Mouse (Mus musculus) liver, embryonic 13.5 days (tissue): Measurements from ENCODE around the gene Prss44. TPM values are rescaled to one million over a fixed set of nuclear protein-coding genes. Genes with fewer than 3 reads are reported as not detected.

Experiments
- ATAC-seq: fragments of 200-750 bp; cut with Nextera tagmentation; 2 replicates; pipeline ENCODE4 v1.8.0; 2017; ENCODE audit warnings: low read depth, mild to moderate bottlenecking, moderate number of reproducible peaks, moderate library complexity
- DNase-seq: peaks from one replicate; pipeline ENCODE4 v3.0.0; 2022
- H3K27ac ChIP-seq: fragments of 300-500 bp; sonication (generic); 2 replicates; pipeline ENCODE4 v1.5.1; 2015; ENCODE audit warnings: moderate library complexity, mild to moderate bottlenecking, inconsistent platforms
- H3K27me3 ChIP-seq: fragments of 300-500 bp; sonication (generic); 2 replicates; pipeline ENCODE4 v1.6.1; 2015; ENCODE audit warnings: mild to moderate bottlenecking, inconsistent platforms
- H3K36me3 ChIP-seq: fragments of 300-500 bp; sonication (generic); 2 replicates; pipeline ENCODE4 v1.6.1; 2015; ENCODE audit warnings: mild to moderate bottlenecking, inconsistent platforms
- H3K4me1 ChIP-seq: fragments of 300-500 bp; sonication (generic); replicated peaks from 2 replicates; pipeline ENCODE4 v1.6.1; 2015; ENCODE audit warnings: inconsistent platforms
- H3K4me2 ChIP-seq: fragments of 300-500 bp; sonication (generic); 2 replicates; pipeline ENCODE4 v1.6.1; 2015; ENCODE audit warnings: inconsistent platforms, mild to moderate bottlenecking, moderate library complexity
- H3K4me3 ChIP-seq: fragments of 300-500 bp; sonication (generic); replicated peaks from 2 replicates; pipeline ENCODE4 v1.5.1; 2015; ENCODE audit warnings: mild to moderate bottlenecking, inconsistent platforms
- H3K9ac ChIP-seq: fragments of 300-500 bp; sonication (generic); 2 replicates; pipeline ENCODE4 v1.6.1; 2015; ENCODE audit warnings: mild to moderate bottlenecking, inconsistent platforms
- H3K9me3 ChIP-seq: fragments of 300-500 bp; sonication (generic); replicated peaks from 2 replicates; pipeline ENCODE4 v1.6.1; 2016; ENCODE audit warnings: inconsistent platforms
- WGBS: fragments of 180-500 bp; shearing (Covaris S2); methylation state at CpG from one replicate; pipeline ENCODE4 v1.1.7; 2015; ENCODE audit not compliant: insufficient replicate concordance; 5-methylcytosine and 5-hydroxymethylcytosine counted together
- polyA plus RNA-seq: library from polyadenylated mRNA; unstranded; fragments of >200 nt; fragmentation: Nextera tagmentation; extraction: Ambion mirVana; gene quantifications from 2 replicates; pipeline ENCODE4 v1.2.1, GENCODE M21; 2015

Prss44 gene
- not detected in 2 replicates for polyA plus RNA-seq

DNA sequence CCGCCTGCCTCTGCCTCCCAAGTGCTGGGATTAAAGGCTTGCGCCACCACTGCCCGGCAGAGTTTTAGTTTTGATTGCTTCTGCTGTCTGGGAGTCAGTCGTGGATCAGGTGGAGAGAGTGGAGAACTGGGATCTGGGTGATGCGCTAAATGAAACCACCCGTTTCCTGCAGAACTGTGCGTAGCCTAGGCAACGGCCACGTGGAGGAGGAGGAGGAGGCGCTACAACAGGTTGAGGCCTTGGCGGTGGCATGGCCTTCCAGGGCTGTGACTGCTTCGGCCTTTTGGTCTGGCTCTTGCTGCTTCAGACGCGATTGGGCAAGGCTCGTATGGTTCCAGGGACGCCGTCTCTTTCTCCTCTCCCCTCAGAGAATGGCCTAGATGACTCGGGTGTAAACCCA, at the start of gene Prss44:
Prss44 (plus strand) TSS at position 206 of the 400 bp plus-strand sequence.
- Histone ChIP-seq H3K36me3 (no peaks in the 10 kb centered on the region), H3K9ac (no peak within 1 kb of the TSS), H3K27me3 (peaks cover 5% of the 10 kb centered on the region; the same call in 1 of the 2 replicates), H3K9me3 (no peaks in the 10 kb centered on the region), H3K4me1 (no peaks in the 10 kb centered on the region), H3K4me3 (no peak within 1 kb of the TSS), H3K4me2 (no peak within 1 kb of the TSS), H3K27ac (no peak within 1 kb of the TSS)
- ATAC-seq: no peak
- DNase-seq: no peak
- WGBS: 47% methylated on average over 18 of the region's 18 CpGs

DNA sequence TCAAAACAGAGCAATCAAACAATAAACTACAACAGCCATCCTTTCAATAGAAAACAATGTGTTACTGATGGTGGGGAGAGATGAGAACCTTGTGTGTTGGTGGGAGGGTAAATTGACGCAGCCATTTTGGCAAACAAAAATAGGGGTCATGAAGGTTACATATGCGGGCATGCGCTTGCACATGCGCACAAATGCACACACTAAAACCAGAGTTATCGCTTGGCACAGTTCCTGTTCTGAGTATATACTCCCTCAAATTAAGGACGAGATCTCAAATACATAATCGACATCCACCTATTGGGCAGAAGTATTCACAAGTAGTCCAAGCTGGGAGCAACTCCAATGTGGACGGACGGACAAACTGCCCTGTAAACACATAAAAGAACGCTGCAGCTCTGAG, 41.5 kb upstream of the Prss44 start:
- H3K9me3 ChIP-seq: no peaks in the 10 kb centered on the region
- H3K4me2 ChIP-seq: no peak overlapping the region
- DNase-seq (no peak), ATAC-seq (no peak)
- H3K27ac ChIP-seq: no peak overlapping the region
- H3K4me3 ChIP-seq: no peak overlapping the region
- no peak overlapping the region for H3K9ac ChIP-seq
- no peaks in the 10 kb centered on the region for H3K4me1 ChIP-seq
- no peaks in the 10 kb centered on the region for H3K27me3 ChIP-seq
- H3K36me3 ChIP-seq: no peaks in the 10 kb centered on the region
- 80% methylated on average over 10 of the region's 10 CpGs for WGBS

DNA sequence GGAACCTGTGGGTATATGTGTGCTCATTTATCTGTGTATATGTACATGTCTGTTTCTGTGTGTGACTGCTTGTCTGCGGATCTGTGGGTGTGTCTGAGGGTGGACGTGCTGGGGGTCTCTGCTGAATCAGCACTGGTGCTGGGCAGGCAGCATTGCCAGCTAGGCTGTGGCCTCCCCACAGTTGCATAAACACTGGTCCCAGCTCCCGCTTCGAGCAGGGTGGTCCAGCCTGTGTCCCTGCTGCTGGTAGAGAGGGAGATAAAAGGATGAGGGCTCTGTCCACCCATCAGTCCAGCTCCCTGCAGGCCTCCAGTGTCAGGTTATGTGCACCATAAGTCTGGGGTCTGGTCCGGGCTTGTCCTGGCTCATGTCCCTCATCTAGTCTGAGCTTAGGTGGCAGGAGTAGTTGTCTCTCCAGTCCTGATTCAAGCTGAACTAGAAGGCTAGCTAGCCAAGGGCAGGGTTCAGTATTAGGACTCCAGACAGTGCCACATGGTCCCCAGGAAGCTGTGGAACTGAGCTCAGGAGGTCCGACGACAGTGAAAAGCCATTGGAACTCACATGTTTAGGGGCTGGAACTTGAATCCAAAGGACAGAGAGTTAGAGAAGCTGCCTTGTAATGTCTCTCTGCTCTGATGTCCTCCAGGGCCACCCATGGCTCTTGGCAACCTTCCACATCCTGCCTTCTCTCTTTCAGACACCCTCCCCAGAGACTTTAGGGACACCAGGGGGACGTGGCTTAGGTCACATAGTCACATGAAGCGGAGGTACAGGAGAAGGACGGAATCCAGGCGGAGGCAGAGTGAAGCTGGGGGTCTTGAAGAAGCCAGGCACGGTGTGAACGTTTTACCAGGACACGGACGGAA, 39.2 kb upstream of the Prss44 start:
- H3K4me3 ChIP-seq: no peak overlapping the region
- H3K9me3 ChIP-seq: no peaks in the 10 kb centered on the region
- no peaks in the 10 kb centered on the region for H3K4me1 ChIP-seq
- H3K9ac ChIP-seq: no peak overlapping the region
- no peak for DNase-seq
- no peak overlapping the region for H3K27ac ChIP-seq
- ATAC-seq: no peak
- no peak overlapping the region for H3K4me2 ChIP-seq
- H3K27me3 ChIP-seq: peaks cover 6% of the 10 kb centered on the region; the same call in 1 of the 2 replicates
- no peaks in the 10 kb centered on the region for H3K36me3 ChIP-seq
- WGBS: 71% methylated on average over 15 of the region's 15 CpGs

DNA sequence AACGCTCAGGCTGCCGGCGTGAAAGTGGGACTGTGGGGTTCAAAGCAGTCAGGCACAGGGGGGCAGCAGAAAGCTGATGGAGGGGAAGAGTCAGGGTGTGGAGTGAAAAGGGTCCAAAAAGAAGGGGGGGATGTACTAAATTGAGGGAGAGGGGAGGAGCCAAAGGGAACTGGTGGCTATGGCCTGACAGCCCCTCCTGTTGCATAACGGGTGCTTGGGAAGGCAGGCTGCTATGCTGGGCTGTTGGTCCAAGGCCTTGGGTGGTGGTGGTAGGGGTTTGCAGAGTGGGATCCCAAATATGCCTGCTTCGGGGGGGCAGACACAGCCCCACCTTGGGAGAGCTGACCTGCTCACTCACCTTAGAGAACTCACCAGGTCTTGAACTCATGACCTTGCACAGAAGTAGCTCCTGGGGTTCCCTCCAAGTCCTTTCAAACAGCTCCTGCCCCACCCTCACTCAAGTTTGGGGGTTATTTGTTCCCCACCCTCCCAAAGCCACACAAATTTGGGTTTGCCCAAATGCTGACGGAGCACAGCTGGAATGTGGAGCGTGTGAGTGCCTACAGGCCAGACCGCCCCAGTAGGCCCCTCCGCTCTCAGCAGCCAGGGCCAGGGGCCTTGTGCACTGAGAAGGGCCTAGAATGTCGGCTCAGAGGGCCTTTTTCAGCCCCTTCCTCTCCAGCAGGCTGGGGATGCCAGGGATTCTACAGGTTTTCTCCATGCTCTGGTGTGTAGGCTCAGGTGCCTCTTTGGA, 38.3 kb upstream of the Prss44 start:
- Histone ChIP-seq H3K36me3 (no peaks in the 10 kb centered on the region), H3K9me3 (no peaks in the 10 kb centered on the region), H3K9ac (no peak overlapping the region), H3K4me2 (no peak overlapping the region), H3K4me1 (peaks cover 1% of the 10 kb centered on the region; the same call in 1 of the 2 replicates), H3K27ac (no peak overlapping the region), H3K27me3 (peaks cover 9% of the 10 kb centered on the region), H3K4me3 (no peak overlapping the region)
- 71% methylated on average over 10 of the region's 10 CpGs for WGBS
- ATAC-seq (no peak), DNase-seq (no peak)

DNA sequence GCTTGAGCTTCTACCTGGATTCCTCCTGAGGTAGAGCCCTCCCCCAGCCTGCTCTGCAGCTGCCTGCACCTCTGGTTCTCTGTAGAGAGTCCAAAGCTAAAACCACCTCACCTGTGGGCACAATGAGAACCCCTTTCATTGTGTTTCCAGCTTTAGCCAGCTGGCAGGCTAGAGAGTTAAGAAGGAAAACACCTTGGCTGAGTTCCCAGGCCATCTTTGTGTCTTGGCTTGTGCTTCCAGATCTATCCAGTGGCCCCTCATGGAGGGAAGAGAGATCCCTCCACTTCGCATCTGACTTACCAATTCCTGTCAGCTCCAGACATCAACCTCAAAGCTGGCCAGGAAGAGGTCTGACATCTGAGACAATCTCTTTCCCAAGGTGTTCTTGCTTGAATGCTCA, 35.7 kb upstream of the Prss44 start:
- H3K4me1 ChIP-seq: peaks cover 17% of the 10 kb centered on the region
- H3K27ac ChIP-seq: no peak overlapping the region
- WGBS: 80% methylated on average over 1 of the region's 1 CpGs
- DNase-seq (no peak), ATAC-seq (no peak)
- H3K9ac ChIP-seq: no peak overlapping the region
- no peak overlapping the region for H3K4me3 ChIP-seq
- H3K4me2 ChIP-seq: no peak overlapping the region
- peaks cover 34% of the 10 kb centered on the region for H3K27me3 ChIP-seq
- H3K9me3 ChIP-seq: no peaks in the 10 kb centered on the region
- H3K36me3 ChIP-seq: no peaks in the 10 kb centered on the region

DNA sequence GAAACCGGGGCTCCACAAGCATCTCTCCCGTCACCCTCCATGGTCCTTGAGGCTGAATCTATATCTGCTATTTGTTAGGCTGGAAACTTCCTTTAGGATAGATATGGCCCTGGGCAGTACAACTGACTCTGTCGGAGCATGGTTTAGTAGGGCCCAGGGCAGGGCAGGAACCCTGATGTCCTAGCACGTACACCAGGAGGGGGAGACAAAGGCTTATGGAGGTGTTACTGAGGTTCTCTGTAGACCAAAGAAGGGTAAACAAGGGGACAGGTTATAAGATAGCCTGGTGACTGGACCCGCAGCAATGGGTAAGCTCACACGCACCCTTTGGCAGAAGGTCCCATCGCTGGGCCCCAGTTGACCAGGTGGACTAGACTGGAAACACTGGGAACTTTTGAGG, 35.2 kb upstream of the Prss44 start:
- peaks cover 34% of the 10 kb centered on the region for H3K27me3 ChIP-seq
- no peak overlapping the region for H3K4me3 ChIP-seq
- H3K9me3 ChIP-seq: no peaks in the 10 kb centered on the region
- 69% methylated on average over 7 of the region's 7 CpGs for WGBS
- ATAC-seq (no peak), DNase-seq (no peak)
- no peaks in the 10 kb centered on the region for H3K36me3 ChIP-seq
- no peak overlapping the region for H3K27ac ChIP-seq
- H3K4me2 ChIP-seq: no peak overlapping the region
- peaks cover 17% of the 10 kb centered on the region for H3K4me1 ChIP-seq
- H3K9ac ChIP-seq: no peak overlapping the region

DNA sequence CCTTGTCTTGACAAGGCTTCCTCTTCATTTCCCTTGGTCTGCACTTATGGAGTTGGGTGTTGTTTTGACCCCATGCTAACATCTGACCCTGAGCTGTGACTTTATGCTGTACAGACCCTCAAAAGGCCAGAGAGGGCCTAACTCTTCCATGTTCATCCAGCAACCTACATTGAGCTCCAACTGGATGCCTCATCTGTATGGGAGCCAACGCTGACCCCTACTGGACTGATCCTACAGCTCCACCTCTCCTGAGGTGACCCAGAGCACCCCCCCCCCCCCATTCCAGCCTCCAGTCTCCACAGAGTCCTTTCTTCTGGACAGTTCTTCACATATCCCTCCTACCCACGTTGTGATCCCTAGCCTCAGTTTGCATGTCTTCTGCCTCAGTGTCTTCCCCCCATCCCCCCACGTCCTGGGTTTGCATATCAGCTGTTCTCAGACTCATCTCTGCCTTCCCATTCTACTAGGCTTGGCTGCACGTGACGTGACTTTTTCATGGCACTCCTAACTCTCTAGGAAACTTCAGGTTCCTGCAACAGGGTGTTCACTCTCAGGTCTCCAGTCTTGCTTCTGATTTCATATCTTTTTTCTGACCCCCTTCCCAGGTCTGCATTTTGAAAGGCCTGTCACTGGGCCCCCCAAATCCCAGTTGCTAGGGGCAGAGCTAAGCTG, 34.4 kb upstream of the Prss44 start:
- no peak overlapping the region for H3K4me2 ChIP-seq
- DNase-seq: no peak
- H3K27me3 ChIP-seq: peaks cover 34% of the 10 kb centered on the region
- peaks cover 17% of the 10 kb centered on the region for H3K4me1 ChIP-seq
- H3K9ac ChIP-seq: no peak overlapping the region
- no peak overlapping the region for H3K27ac ChIP-seq
- no peaks in the 10 kb centered on the region for H3K9me3 ChIP-seq
- H3K4me3 ChIP-seq: no peak overlapping the region
- ATAC-seq: no peak
- WGBS: 32% methylated on average over 5 of the region's 5 CpGs
- no peaks in the 10 kb centered on the region for H3K36me3 ChIP-seq

DNA sequence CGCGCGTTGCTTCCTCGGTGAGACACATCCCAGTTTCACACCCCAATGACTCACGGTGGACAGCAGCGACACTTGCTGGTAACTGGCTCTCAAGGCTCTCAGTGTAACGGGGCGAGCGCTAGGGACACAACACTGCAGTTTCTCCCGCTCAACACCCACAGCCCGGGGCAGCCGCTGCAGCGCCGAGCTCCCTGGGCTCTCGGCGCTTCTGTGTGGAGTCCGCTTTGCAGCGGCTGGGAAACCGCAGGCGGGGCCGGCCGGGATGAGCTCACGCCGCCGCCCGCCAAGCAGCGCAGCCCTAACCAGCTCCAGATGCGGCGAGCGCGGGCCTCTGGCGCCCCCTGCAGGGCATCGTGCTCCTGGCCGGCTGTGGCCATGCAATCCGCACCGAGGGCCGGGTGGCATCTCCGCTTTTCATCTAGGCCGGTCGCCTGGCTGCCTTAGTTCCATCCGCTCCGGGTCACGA, 32.5 kb upstream of the Prss44 start:
- ATAC-seq: peak; percentile 88
- Histone ChIP-seq H3K36me3 (no peaks in the 10 kb centered on the region), H3K9me3 (no peaks in the 10 kb centered on the region)

DNA sequence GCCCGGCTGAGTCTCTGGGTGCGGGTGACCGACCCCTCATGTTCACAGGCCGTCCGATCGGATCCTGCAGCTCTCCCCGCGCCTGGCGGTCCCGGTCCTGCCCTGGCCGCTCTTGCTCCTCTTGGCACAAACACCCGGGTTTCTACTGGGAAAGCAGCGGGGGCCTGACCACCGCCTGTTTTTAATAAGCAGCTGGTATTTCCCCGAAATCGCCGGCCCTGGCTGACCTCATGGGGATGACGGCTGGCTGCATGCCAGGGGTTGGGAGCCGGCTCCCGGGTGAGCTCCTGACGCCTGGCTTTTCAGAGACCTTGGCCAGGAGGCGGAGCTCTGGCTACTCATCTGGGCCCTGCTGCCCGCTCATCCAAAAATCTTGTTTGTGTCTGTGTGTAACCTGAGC, 32.1 kb upstream of the Prss44 start:
- peak; percentile 18 for DNase-seq
- H3K36me3 ChIP-seq: no peaks in the 10 kb centered on the region
- under 1% methylated on average over 23 of the region's 23 CpGs for WGBS
- 0 out of 2 replicates have a peak overlapping the region, but pooled peaks have one; percentile 53 for H3K27ac ChIP-seq
- ATAC-seq: peak; percentile 57
- H3K4me3 ChIP-seq: peak overlapping the region; percentile 54
- H3K9me3 ChIP-seq: no peaks in the 10 kb centered on the region
- H3K27me3 ChIP-seq: peaks cover 34% of the 10 kb centered on the region
- peak overlapping the region; percentile 74 for H3K4me2 ChIP-seq
- peak overlapping the region; percentile 62 for H3K9ac ChIP-seq
- H3K4me1 ChIP-seq: peaks cover 17% of the 10 kb centered on the region

More for the DNA sequence above, 32.5 kb upstream of the Prss44 start:
- under 1% methylated on average over 43 of the region's 43 CpGs for WGBS
- H3K27me3 ChIP-seq: peaks cover 34% of the 10 kb centered on the region
- peak; percentile 77 for DNase-seq
- peak overlapping the region; percentile 54 for H3K4me3 ChIP-seq
- H3K4me1 ChIP-seq: peaks cover 17% of the 10 kb centered on the region
- H3K27ac ChIP-seq: 0 out of 2 replicates have a peak overlapping the region, but pooled peaks have one; percentile 53
- H3K4me2 ChIP-seq: peak overlapping the region; percentile 74
- peak overlapping the region; percentile 62 for H3K9ac ChIP-seq

DNA sequence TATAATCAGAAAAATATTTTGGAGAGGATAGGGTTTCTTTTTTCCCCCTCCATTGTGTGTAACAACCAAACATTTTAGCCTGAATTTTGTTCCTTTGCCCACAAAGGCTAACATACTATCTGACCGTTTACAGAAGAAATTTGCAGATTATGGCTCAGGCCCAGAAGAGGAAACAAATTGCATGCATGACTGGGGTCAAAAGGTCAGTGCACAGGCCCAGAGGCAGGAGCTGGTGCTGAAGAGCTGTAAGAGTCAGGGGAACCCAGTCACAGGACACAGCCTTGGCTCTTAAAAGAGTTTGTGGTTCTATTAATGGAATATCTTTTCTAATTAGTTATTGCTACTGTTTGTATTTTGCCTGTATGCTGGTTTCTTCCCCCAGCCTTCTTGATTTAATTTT, 30.2 kb upstream of the Prss44 start:
- no peak overlapping the region for H3K27ac ChIP-seq
- peaks cover 17% of the 10 kb centered on the region for H3K4me1 ChIP-seq
- no peak overlapping the region for H3K9ac ChIP-seq
- no peak overlapping the region for H3K4me2 ChIP-seq
- H3K9me3 ChIP-seq: no peaks in the 10 kb centered on the region
- 32% methylated on average over 1 of the region's 1 CpGs for WGBS
- H3K4me3 ChIP-seq: no peak overlapping the region
- H3K36me3 ChIP-seq: no peaks in the 10 kb centered on the region
- peaks cover 31% of the 10 kb centered on the region for H3K27me3 ChIP-seq
- DNase-seq (no peak), ATAC-seq (no peak)

DNA sequence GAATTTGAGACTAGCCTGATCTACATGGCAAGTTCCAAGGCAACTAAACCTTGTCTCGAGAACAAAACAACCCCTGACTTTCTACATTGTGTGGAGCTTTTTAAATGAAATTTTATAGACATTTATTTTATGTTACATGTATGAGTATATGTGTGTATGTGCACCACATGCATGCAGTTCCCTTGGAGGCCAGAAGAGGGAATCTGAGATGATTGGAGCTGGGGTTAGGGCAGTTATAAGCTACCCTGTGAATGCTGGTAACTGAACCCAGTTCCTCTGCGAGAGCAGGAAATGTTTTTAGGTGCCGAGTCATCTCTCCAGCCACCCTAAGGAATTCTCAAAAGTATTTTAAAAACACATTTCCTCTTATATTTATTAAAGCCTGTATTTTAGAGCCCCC, 25.6 kb upstream of the Prss44 start:
- Histone ChIP-seq H3K36me3 (no peaks in the 10 kb centered on the region), H3K4me2 (no peak overlapping the region), H3K4me1 (no peaks in the 10 kb centered on the region), H3K27me3 (no peaks in the 10 kb centered on the region), H3K27ac (no peak overlapping the region), H3K4me3 (no peak overlapping the region), H3K9ac (no peak overlapping the region), H3K9me3 (no peaks in the 10 kb centered on the region)
- no peak for ATAC-seq
- DNase-seq: no peak
- 69% methylated on average over 3 of the region's 3 CpGs for WGBS
